ENCODE assay signal across 10 mouse cellular contexts in genomic region chr19:55788285-55788904, GRCm38 (mm10). TPM values are rescaled to one million over a fixed set of nuclear protein-coding genes. Genes with fewer than 3 reads are reported as not detected.
DNase-seq lines count a peak whose midpoint lies in the region; ATAC-seq lines count a peak whose summit lies in the region.
"Had no signal": no experiment of that assay in that cellular context is flagged by ENCODE, and none has a peak within 500 bp of the region (broad histone marks: within the 10 kb centered on the region; RNA-seq: fewer than 3 reads in every experiment).

No protein-coding gene starts in this region.

- no peak overlapping the region for H3K27ac ChIP-seq in hindbrain, embryonic 16.5 days (ENCODE audit: low read depth, low read length)

- H3K27me3 ChIP-seq in hindbrain, embryonic 16.5 days (replicated peaks; ENCODE audit: control insufficient read depth, insufficient read depth, low read length) = no peaks in the 10 kb centered on the region

- peak; percentile 40; the same call in 1 of the 2 replicates for ATAC-seq in hindbrain, embryonic 16.5 days

- peak; percentile 37 for DNase-seq in layer of hippocampus, adult 11-12 months (ENCODE audit: low spot score)
- DNase-seq in layer of hippocampus, postnatal 36 days = no peak
- DNase-seq in embryo, embryonic 9.5 days (ENCODE audit: extremely low spot score) = peak; percentile 57
- peak; percentile 97 for DNase-seq in retina, postnatal 1 day
- DNase-seq in urinary bladder, adult 18-20 months (ENCODE audit: low spot score in 2 of 2) = no peak
- no peak for DNase-seq in adrenal gland, adult 2 months
- no peak for DNase-seq in heart, postnatal 4 days
- DNase-seq: gastrocnemius, postnatal 14 days; kidney, postnatal 4 days had no signal

- no peak overlapping the region for H3K9ac ChIP-seq in hindbrain, embryonic 16.5 days (ENCODE audit: low read depth, low read length)

- no peak overlapping the region for H3K4me3 ChIP-seq in hindbrain, embryonic 16.5 days (ENCODE audit: low read length)

- H3K36me3 ChIP-seq in hindbrain, embryonic 16.5 days (ENCODE audit: control insufficient read depth, insufficient read depth, low read length) = no peaks in the 10 kb centered on the region

- WGBS in hindbrain, embryonic 16.5 days = 16% methylated on average over 7 of the region's 7 CpGs

- H3K4me1 ChIP-seq in hindbrain, embryonic 16.5 days (ENCODE audit: control insufficient read depth, insufficient read depth, low read depth, low read length) = peaks cover 5% of the 10 kb centered on the region; the same call in 1 of the 2 replicates

- no peak overlapping the region for H3K4me2 ChIP-seq in hindbrain, embryonic 16.5 days (ENCODE audit: low read length)

- no peaks in the 10 kb centered on the region for H3K9me3 ChIP-seq in hindbrain, embryonic 16.5 days (ENCODE audit: control insufficient read depth, low read length)

RNA-seq across cellular contexts. Expression of gene Tcf7l2, which starts 46.8 kb away (rescaled TPM):
- total RNA-seq in layer of hippocampus, postnatal 36 days (2021) = 10 to 100 TPM; 12.2 to 13.1 TPM
- polyA plus RNA-seq in hindbrain, embryonic 16.5 days (2015; fragmentation: Nextera tagmentation; extraction: Ambion mirVana) = 27.0 and 38.2 TPM in 2 replicates
- 10 to 100 TPM; 22.6 to 24.2 TPM for total RNA-seq in adrenal gland, adult 2 months (2021)
- 18.2 and 19.0 TPM in 2 replicates for polyA plus RNA-seq in adrenal gland, adult 2 months (2012; rRNA removed)
- 10 to 100 TPM; 24.6 to 28.6 TPM for total RNA-seq in heart, postnatal 4 days (2021)

Comparison
In these comparisons a context has a peak if more than half of its experiments do, and no peak if none do; other contexts are left out.
1. DNase-seq: peak in layer of hippocampus, adult 11-12 months (single experiment), embryo, embryonic 9.5 days (single experiment) and retina, postnatal 1 day (single experiment); none in layer of hippocampus, postnatal 36 days (0 of 2), urinary bladder, adult 18-20 months (0 of 2), adrenal gland, adult 2 months (single experiment) and heart, postnatal 4 days (single experiment).